Mouse (Mus musculus) intestine, postnatal 0 days (tissue): Measurements from ENCODE around the gene Ggta1. TPM values are rescaled to one million over a fixed set of nuclear protein-coding genes. Genes with fewer than 3 reads are reported as not detected.
A peak's percentile ranks its signal among the peaks of the same experiment; 100 is the strongest.

Experiments used
- ATAC-seq: fragments of 200-750 bp; cut with Nextera tagmentation; 2 replicates; pipeline ENCODE4 v1.8.0; 2017; ENCODE audit warnings: mild to moderate bottlenecking, moderate TSS enrichment, moderate library complexity
- H3K27ac ChIP-seq: fragments of 300-500 bp; sonication (generic); 2 replicates; pipeline ENCODE4 v1.5.1; 2014; ENCODE audit warnings: mild to moderate bottlenecking, low read depth, low read length, moderate library complexity
- H3K27me3 ChIP-seq: fragments of 300-500 bp; sonication (generic); replicated peaks from 2 replicates; pipeline ENCODE4 v1.6.1; 2014; ENCODE audit warnings: low read length, mixed read lengths; ENCODE audit not compliant: control insufficient read depth, insufficient read depth
- H3K36me3 ChIP-seq: fragments of 300-500 bp; sonication (generic); 2 replicates; pipeline ENCODE4 v1.6.1; 2014; ENCODE audit warnings: mild to moderate bottlenecking, moderate library complexity; ENCODE audit not compliant: control insufficient read depth, insufficient read depth
- H3K4me1 ChIP-seq: fragments of 300-500 bp; sonication (generic); replicated peaks from 2 replicates; pipeline ENCODE4 v1.6.1; 2014; ENCODE audit warnings: antibody characterized with exemption, low read length, mixed read lengths; ENCODE audit not compliant: control insufficient read depth, insufficient read depth
- H3K4me2 ChIP-seq: fragments of 300-500 bp; sonication (generic); replicated peaks from 2 replicates; pipeline ENCODE4 v1.6.1; 2014; ENCODE audit warnings: low read depth, mild to moderate bottlenecking, moderate library complexity
- H3K4me3 ChIP-seq: fragments of 300-500 bp; sonication (generic); 2 replicates; pipeline ENCODE4 v1.5.1; 2014; ENCODE audit warnings: low read depth, low read length
- H3K9ac ChIP-seq: fragments of 300-500 bp; sonication (generic); 2 replicates; pipeline ENCODE4 v1.6.1; 2014; ENCODE audit warnings: mild to moderate bottlenecking, low read depth, low read length
- H3K9me3 ChIP-seq: fragments of 300-500 bp; sonication (generic); 2 replicates; pipeline ENCODE4 v1.6.1; 2016; ENCODE audit warnings: mixed run types; ENCODE audit not compliant: control insufficient read depth
- CTCF ChIP-seq: sonication (generic); IDR thresholded peaks from 2 replicates; pipeline ENCODE4 v1.5.1; 2016; ENCODE audit warnings: low read depth, mild to moderate bottlenecking, control low read depth, antibody characterized with exemption, moderate library complexity
- WGBS: fragments of 180-500 bp; shearing (Covaris S2); extraction: QIAGEN DNeasy Blood & Tissue Kit; methylation state at CpG from one replicate; pipeline ENCODE4 v1.1.7; 2014; 5-methylcytosine and 5-hydroxymethylcytosine counted together
- polyA plus RNA-seq: library from polyadenylated mRNA; unstranded; fragments of >200 nt; fragmentation: Nextera tagmentation; extraction: Ambion mirVana; gene quantifications from 2 replicates; pipeline ENCODE4 v1.2.1, GENCODE M21; 2015

Gene Ggta1
- polyA plus RNA-seq, 1 experiment from 2014 or later = 7.0 TPM

DNA sequence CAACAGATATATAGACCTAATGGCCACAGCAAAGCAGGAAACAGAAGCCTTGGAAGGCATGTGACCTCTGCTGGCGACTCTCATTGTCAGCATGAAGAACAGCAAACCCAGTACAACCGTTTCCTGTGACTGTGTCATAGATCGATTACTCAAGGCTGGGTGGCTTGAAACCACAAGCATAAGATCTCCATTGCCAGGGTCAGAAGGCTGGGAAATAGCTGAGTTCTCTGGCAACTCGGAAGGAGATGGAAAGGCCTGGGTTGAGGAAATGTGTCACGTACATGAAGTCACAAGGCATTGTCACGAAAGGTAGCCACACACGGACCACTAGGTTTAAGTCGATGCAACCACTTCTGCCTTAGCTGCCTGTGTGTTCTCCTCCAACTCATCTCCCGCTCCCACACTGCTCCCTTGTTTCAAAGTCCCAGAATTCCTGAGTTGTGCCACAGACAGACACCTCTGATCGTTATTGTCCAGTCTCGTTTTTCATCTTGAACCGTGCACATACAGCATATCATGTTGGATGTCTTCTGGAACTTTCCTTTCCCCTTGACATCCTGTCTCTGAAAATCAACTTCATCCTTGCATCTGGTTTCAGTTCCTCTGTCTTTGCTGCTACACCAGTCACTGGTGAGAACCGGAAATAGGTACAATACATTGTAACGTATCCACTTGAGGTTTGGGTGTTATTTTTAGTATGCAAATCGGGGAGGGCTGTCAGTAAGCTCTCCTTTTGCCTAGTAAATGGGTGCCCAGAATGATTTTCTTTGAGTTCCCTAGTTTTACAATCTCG is 32.7 kb upstream of the Ggta1 start:
- Histone ChIP-seq H3K27ac (peak overlapping the region; percentile 23; the same call in 1 of the 2 replicates), H3K27me3 (peaks cover 12% of the 10 kb centered on the region; the same call in 1 of the 2 replicates), H3K4me1 (no peaks in the 10 kb centered on the region), H3K4me2 (no peak overlapping the region), H3K9ac (no peak overlapping the region), H3K9me3 (no peaks in the 10 kb centered on the region), H3K4me3 (no peak overlapping the region), H3K36me3 (no peaks in the 10 kb centered on the region)
- TF ChIP-seq CTCF = peak; percentile 24
- 74% methylated on average over 16 of the region's 16 CpGs for WGBS
- no peak for ATAC-seq

DNA sequence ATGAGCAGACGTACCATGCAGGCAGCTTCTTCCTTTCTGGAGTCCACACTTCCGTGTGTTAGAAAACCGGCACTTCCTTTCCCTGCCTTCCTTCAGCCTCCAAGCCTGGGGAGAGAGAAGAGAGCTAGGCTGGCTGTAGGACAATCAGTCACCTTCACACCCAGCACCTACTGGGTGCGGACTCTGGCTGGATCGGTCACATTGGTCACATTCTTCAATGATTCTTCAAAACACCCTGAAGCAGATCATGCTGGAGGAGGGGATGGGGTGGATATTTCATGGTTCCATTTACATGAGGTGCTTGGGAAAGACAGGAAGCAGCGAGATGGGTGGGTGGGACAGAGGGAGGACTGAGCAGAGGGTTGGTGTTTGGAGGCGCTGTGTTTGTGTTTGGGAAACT is 30.5 kb upstream of the Ggta1 start:
- no peak for ATAC-seq
- Histone ChIP-seq H3K4me1 (no peaks in the 10 kb centered on the region; the same call in 1 of the 2 replicates), H3K9ac (no peak overlapping the region), H3K4me3 (no peak overlapping the region), H3K27ac (no peak overlapping the region), H3K36me3 (no peaks in the 10 kb centered on the region), H3K9me3 (no peaks in the 10 kb centered on the region), H3K27me3 (peaks cover 12% of the 10 kb centered on the region; the same call in 1 of the 2 replicates), H3K4me2 (no peak overlapping the region)
- WGBS = 80% methylated on average over 7 of the region's 7 CpGs
- TF ChIP-seq CTCF = no peak

DNA sequence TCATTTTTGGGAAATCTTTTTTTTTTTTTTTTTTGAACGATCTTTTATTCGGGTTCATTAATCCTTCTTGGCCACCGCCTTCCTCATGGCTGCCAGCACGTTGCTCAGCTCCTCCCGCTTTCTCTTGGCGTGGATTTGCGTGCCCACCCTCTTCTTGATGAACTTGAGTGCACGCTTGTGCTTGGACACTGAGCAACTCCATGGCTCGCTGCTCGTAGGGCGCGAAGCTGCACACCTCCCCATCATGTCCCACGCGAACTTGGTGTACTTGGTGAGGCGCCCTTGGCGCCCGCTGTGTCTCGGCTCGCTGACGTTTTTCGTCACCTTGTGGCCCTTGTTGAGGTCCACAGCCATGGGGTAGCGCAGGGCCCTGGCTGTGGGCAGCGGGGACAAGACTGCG is 28.1 kb upstream of the Ggta1 start:
- H3K4me2 ChIP-seq = no peak overlapping the region
- no peaks in the 10 kb centered on the region for H3K36me3 ChIP-seq
- no peaks in the 10 kb centered on the region; the same call in 1 of the 2 replicates for H3K4me1 ChIP-seq
- H3K4me3 ChIP-seq = no peak overlapping the region
- H3K27ac ChIP-seq = no peak overlapping the region
- H3K9ac ChIP-seq = no peak overlapping the region
- no peak for ATAC-seq
- no peak for TF ChIP-seq CTCF
- H3K9me3 ChIP-seq = no peaks in the 10 kb centered on the region
- H3K27me3 ChIP-seq = peaks cover 12% of the 10 kb centered on the region; the same call in 1 of the 2 replicates
- 87% methylated on average over 24 of the region's 24 CpGs for WGBS

DNA sequence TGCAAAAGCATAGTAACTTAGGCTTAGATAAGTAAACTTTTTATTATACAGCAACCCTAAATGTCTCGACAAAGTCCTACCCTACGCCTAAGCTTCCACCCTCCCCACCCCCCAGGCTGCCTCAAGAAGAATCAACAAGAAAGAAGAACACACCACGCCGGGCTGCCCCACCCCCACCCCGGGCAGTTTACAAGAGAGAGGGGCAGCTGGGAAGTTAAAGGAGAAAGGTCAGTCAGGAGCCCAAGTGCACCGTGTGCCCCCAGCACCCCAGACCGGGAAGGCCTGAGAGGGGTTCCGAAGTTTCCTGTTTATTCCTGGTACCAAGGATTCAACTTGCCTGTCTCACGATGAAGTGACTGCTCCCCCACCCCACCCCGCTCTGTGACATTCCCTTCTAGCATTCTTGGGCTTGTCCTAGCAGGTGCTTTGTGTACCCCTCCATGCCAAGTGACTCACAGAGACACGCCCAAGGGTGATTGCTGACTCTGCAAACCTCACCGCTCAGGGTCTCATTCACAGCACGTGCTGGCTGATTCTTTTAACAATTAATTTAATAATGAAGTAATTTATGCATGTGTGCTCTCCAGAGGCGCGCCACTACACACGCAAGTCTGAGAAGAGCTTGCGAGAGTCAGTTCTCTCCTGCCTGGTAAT is 27.6 kb upstream of the Ggta1 start:
- H3K4me1 ChIP-seq = no peaks in the 10 kb centered on the region; the same call in 1 of the 2 replicates
- H3K27ac ChIP-seq = no peak overlapping the region
- peaks cover 12% of the 10 kb centered on the region; the same call in 1 of the 2 replicates for H3K27me3 ChIP-seq
- no peaks in the 10 kb centered on the region for H3K36me3 ChIP-seq
- ATAC-seq = no peak
- H3K4me3 ChIP-seq = no peak overlapping the region
- H3K9ac ChIP-seq = no peak overlapping the region
- H3K9me3 ChIP-seq = no peaks in the 10 kb centered on the region
- TF ChIP-seq CTCF = no peak
- WGBS = 22% methylated on average over 17 of the region's 17 CpGs
- H3K4me2 ChIP-seq = no peak overlapping the region

DNA sequence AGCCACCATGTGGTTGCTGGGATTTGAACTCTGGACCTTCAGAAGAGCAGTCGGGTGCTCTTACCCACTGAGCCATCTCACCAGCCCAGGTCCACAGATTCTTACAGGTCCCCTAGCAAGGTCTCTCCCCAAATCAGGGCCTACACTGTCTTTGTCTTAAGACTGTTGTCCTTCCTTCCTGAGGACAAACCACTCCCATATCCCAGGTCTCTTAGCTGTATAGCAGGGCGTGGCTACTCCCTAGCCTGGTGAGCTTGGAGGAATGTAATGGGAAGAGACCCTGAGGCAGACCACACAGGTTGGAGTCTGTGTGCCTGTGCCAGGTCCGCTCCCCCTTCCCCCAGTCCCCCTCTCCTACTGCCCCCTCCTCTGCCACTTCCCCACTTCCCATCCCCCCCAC is 24.7 kb upstream of the Ggta1 start:
- ATAC-seq = no peak
- Histone ChIP-seq H3K4me3 (no peak overlapping the region), H3K27ac (no peak overlapping the region), H3K9me3 (no peaks in the 10 kb centered on the region), H3K4me1 (no peaks in the 10 kb centered on the region; the same call in 1 of the 2 replicates), H3K9ac (no peak overlapping the region), H3K4me2 (no peak overlapping the region), H3K27me3 (peaks cover 13% of the 10 kb centered on the region; the same call in 1 of the 2 replicates), H3K36me3 (no peaks in the 10 kb centered on the region)
- no peak for TF ChIP-seq CTCF
- 81% methylated on average over 3 of the region's 3 CpGs for WGBS

GRCm38 (mm10) chr2:35486981-35487655 is 24.1 kb upstream of the Ggta1 start:
- Histone ChIP-seq H3K4me1 (no peaks in the 10 kb centered on the region; the same call in 1 of the 2 replicates), H3K9ac (no peak overlapping the region), H3K36me3 (no peaks in the 10 kb centered on the region), H3K27ac (no peak overlapping the region), H3K9me3 (no peaks in the 10 kb centered on the region), H3K4me2 (no peak overlapping the region), H3K27me3 (peaks cover 13% of the 10 kb centered on the region; the same call in 1 of the 2 replicates), H3K4me3 (no peak overlapping the region)
- no peak for ATAC-seq
- 43% methylated on average over 5 of the region's 5 CpGs for WGBS
- TF ChIP-seq CTCF = no peak
